Mouse (Mus musculus) midbrain, postnatal 0 days (tissue): ENCODE results near the gene Kcnj10. TPM values are rescaled to one million over a fixed set of nuclear protein-coding genes. Genes with fewer than 3 reads are reported as not detected.

Experiments
- ATAC-seq: fragments of 200-750 bp; cut with Nextera tagmentation; 2 replicates; pipeline ENCODE4 v1.8.0; 2017; ENCODE audit warnings: moderate number of reproducible peaks, mild to moderate bottlenecking, moderate TSS enrichment, moderate library complexity; ENCODE audit not compliant: low FRiP score
- DNase-seq: peaks from one replicate; pipeline ENCODE4 v3.0.0-alpha.2; 2015; ENCODE audit warnings: low spot score
- H3K27ac ChIP-seq: fragments of 300-500 bp; sonication (generic); 2 replicates; pipeline ENCODE4 v1.5.1; 2014; ENCODE audit warnings: low read depth, mild to moderate bottlenecking, low read length, mixed read lengths
- H3K27me3 ChIP-seq: fragments of 300-500 bp; sonication (generic); 2 replicates; pipeline ENCODE4 v1.6.1; 2014; ENCODE audit warnings: low read length, control low read depth, mixed read lengths; ENCODE audit not compliant: insufficient read depth
- H3K36me3 ChIP-seq: fragments of 300-500 bp; sonication (generic); 2 replicates; pipeline ENCODE4 v1.6.1; 2014; ENCODE audit warnings: low read length, control low read depth, mixed read lengths; ENCODE audit not compliant: insufficient read depth
- H3K4me1 ChIP-seq: fragments of 300-500 bp; sonication (generic); 2 replicates; pipeline ENCODE4 v1.6.1; 2014; ENCODE audit warnings: mild to moderate bottlenecking, control low read depth, antibody characterized with exemption, low read length, mixed read lengths; ENCODE audit not compliant: insufficient read depth
- H3K4me2 ChIP-seq: fragments of 300-500 bp; sonication (generic); 2 replicates; pipeline ENCODE4 v1.6.1; 2014; ENCODE audit warnings: low read depth, mild to moderate bottlenecking, low read length, mixed read lengths; ENCODE audit not compliant: poor library complexity, severe bottlenecking
- H3K4me3 ChIP-seq: fragments of 300-500 bp; sonication (generic); 2 replicates; pipeline ENCODE4 v1.5.1; 2014; ENCODE audit warnings: low read depth, mild to moderate bottlenecking, low read length, moderate library complexity
- H3K9ac ChIP-seq: fragments of 300-500 bp; sonication (generic); replicated peaks from 2 replicates; pipeline ENCODE4 v1.6.1; 2014; ENCODE audit warnings: mild to moderate bottlenecking, low read length, moderate library complexity, mixed read lengths; ENCODE audit not compliant: poor library complexity, severe bottlenecking
- H3K9me3 ChIP-seq: fragments of 300-500 bp; sonication (generic); 2 replicates; pipeline ENCODE4 v1.6.1; 2016; ENCODE audit warnings: low read length, control low read depth
- CTCF ChIP-seq: IDR thresholded peaks from 2 replicates; pipeline ENCODE4 v1.5.1; 2016; ENCODE audit warnings: antibody characterized with exemption, mild to moderate bottlenecking
- WGBS: fragments of 180-500 bp; shearing (Covaris S2); extraction: QIAGEN DNeasy Blood & Tissue Kit; methylation state at CpG from one replicate; pipeline ENCODE4 v1.1.7; 2014; 5-methylcytosine and 5-hydroxymethylcytosine counted together
- polyA plus RNA-seq: library from polyadenylated mRNA; unstranded; fragments of >200 nt; fragmentation: Nextera tagmentation; extraction: Ambion mirVana; gene quantifications from 2 replicates; pipeline ENCODE4 v1.2.1, GENCODE M21; 2015
- total RNA-seq: library from RNA; depleted of rRNA; stranded (reverse); fragments of >200 nt; gene quantifications from 2 replicates; pipeline ENCODE4 v1.2.3, GENCODE M21; 2014

The Kcnj10 gene
- total and polyA plus RNA-seq, 2 experiments from 2014 or later: 3.9 to 6.6 TPM

GRCm38 (mm10) chr1:172347382-172347781, 6.4 kb downstream of the Kcnj10 start:
- 91% methylated on average over 12 of the region's 12 CpGs for WGBS

DNA sequence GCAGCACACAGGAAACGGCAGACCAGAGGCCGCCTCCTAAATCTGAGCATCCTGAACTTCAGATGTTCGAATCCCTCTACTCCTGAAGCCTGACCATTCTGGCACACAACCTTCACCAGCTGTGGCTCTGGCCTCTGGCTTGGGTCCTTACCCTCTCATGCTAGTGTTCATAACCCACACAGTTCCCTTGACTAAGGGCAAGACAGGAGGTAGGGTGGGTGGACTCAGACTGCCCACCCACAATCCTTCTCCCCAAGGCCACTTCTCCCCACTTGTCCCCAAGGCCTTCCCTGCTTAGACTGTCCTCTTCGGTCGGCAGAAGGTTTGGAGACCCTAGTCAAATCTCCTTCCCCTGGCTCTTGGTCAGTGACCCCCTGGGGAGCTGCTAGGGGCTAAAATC, 8.5 kb downstream of the Kcnj10 start:
- ATAC-seq (peak; percentile 7; the same call in 1 of the 2 replicates), DNase-seq (no peak)
- Histone ChIP-seq H3K4me1 (no peaks in the 10 kb centered on the region), H3K27me3 (no peaks in the 10 kb centered on the region), H3K9me3 (no peaks in the 10 kb centered on the region), H3K36me3 (no peaks in the 10 kb centered on the region), H3K27ac (peak overlapping the region; percentile 75), H3K4me2 (no peak overlapping the region), H3K9ac (0 out of 2 replicates have a peak overlapping the region, but pooled peaks have one; percentile 8), H3K4me3 (no peak overlapping the region)
- 32% methylated on average over 5 of the region's 5 CpGs for WGBS
- no peak for TF ChIP-seq CTCF

More at GRCm38 (mm10) chr1:172347382-172347781, 6.4 kb downstream of the Kcnj10 start:
- H3K9me3 ChIP-seq: no peaks in the 10 kb centered on the region
- ATAC-seq: no peak
- H3K36me3 ChIP-seq: no peaks in the 10 kb centered on the region
- H3K27me3 ChIP-seq: no peaks in the 10 kb centered on the region
- no peak for DNase-seq
- H3K4me1 ChIP-seq: no peaks in the 10 kb centered on the region
- no peak overlapping the region for H3K4me2 ChIP-seq
- no peak overlapping the region for H3K9ac ChIP-seq
- H3K27ac ChIP-seq: no peak overlapping the region
- H3K4me3 ChIP-seq: no peak overlapping the region
- no peak for TF ChIP-seq CTCF

GRCm38 (mm10) chr1:172349916-172350812, 9.2 kb downstream of the Kcnj10 start:
- H3K36me3 ChIP-seq: no peaks in the 10 kb centered on the region
- 0 out of 2 replicates have a peak overlapping the region, but pooled peaks have one; percentile 8 for H3K9ac ChIP-seq
- H3K4me1 ChIP-seq: no peaks in the 10 kb centered on the region
- H3K9me3 ChIP-seq: no peaks in the 10 kb centered on the region
- H3K4me2 ChIP-seq: no peak overlapping the region
- DNase-seq (peak; percentile 88), ATAC-seq (peak; percentile 94)
- 6% methylated on average over 19 of the region's 19 CpGs for WGBS
- no peak for TF ChIP-seq CTCF
- no peak overlapping the region for H3K4me3 ChIP-seq
- H3K27me3 ChIP-seq: no peaks in the 10 kb centered on the region
- H3K27ac ChIP-seq: peak overlapping the region; percentile 75

DNA sequence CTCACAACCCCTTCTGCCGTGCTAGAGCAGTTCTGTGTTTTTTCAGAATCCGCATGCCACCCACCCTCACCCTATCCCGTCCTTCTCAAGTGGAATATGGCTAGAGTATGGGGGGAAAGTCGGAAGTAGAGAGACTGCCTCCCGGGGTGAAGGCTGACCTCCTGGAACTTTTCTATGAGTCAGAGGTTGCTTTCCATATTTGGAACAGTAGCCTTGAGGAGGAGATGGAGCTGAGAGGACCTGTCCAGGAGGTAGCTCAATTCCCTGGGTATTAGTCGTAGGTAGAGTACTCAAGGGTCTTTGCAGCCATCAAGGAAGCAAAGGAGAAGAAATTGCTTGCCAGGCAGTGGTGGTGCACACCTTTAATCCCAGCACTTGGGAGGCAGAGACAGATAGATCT, 11.0 kb downstream of the Kcnj10 start:
- no peak overlapping the region for H3K27ac ChIP-seq
- 76% methylated on average over 6 of the region's 6 CpGs for WGBS
- H3K4me1 ChIP-seq: no peaks in the 10 kb centered on the region
- H3K4me2 ChIP-seq: no peak overlapping the region
- ATAC-seq: no peak
- H3K9ac ChIP-seq: no peak overlapping the region
- TF ChIP-seq CTCF: no peak
- no peaks in the 10 kb centered on the region for H3K27me3 ChIP-seq
- no peaks in the 10 kb centered on the region for H3K9me3 ChIP-seq
- no peak overlapping the region for H3K4me3 ChIP-seq
- H3K36me3 ChIP-seq: no peaks in the 10 kb centered on the region
- no peak for DNase-seq

DNA sequence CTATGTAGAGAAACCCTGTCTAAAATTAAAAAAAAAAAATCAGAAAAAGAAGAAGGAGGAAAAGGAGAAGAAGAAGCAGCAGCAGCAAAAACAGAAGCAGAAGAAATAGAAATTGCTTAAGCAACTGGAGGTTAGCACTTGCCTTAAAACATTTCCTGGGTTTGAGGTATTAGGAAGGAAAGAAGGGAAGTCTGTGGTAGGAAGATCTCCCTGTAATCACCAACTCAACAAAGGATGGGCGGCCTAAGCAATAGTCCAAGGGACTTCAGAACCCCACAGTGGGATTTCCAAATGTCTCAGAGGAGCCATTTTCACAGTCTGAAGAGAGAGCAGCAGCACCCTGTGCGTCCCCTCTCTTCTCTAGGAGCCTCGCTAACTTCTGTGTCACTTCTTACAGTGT, 11.4 kb downstream of the Kcnj10 start:
- Histone ChIP-seq H3K27me3 (no peaks in the 10 kb centered on the region), H3K9ac (no peak overlapping the region), H3K4me1 (no peaks in the 10 kb centered on the region), H3K4me3 (no peak overlapping the region), H3K9me3 (no peaks in the 10 kb centered on the region), H3K36me3 (no peaks in the 10 kb centered on the region), H3K27ac (no peak overlapping the region), H3K4me2 (no peak overlapping the region)
- no peak for TF ChIP-seq CTCF
- ATAC-seq (no peak), DNase-seq (no peak)
- 87% methylated on average over 3 of the region's 3 CpGs for WGBS

DNA sequence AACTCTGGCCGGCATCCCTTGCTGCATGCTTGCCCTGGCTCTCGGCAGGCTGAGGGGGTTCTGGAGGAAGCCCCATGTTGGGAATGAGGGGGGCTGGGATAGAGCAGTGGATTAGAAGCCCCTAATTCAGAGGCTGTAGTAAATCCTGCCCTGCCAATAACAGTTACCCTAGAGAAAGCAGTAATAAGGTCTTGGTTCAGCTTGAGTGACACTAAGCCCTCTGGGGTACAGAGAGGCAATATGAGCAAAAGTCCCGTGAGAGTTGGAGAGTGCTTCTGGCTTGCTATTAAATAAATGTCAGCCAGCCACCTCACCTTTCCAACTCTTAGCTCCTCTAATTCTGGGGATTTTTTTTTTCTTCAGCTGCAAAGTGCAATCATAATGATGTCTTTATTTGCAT, 14.3 kb downstream of the Kcnj10 start:
- 0 out of 2 replicates have a peak overlapping the region, but pooled peaks have one; percentile 13 for H3K9ac ChIP-seq
- ATAC-seq: peak; percentile 36; the same call in 1 of the 2 replicates
- no peak for DNase-seq
- no peak overlapping the region for H3K4me3 ChIP-seq
- H3K4me2 ChIP-seq: no peak overlapping the region
- no peak for TF ChIP-seq CTCF
- H3K4me1 ChIP-seq: no peaks in the 10 kb centered on the region
- peak overlapping the region; percentile 43 for H3K27ac ChIP-seq
- no peaks in the 10 kb centered on the region for H3K27me3 ChIP-seq
- no peaks in the 10 kb centered on the region for H3K36me3 ChIP-seq
- no peaks in the 10 kb centered on the region for H3K9me3 ChIP-seq
- 15% methylated on average over 3 of the region's 3 CpGs for WGBS
